Mouse (Mus musculus) urinary bladder, postnatal 14 days (tissue): ENCODE data around the gene Calcrl.
"Not testable (repeated sequence)": the region's sequence is repeated elsewhere in the genome, so short reads cannot be mapped to it uniquely, and the experiment has no call there.

Experiments used
- DNase-seq: peaks from one replicate; pipeline ENCODE4 v3.0.0; 2021; ENCODE audit warnings: low spot score

Calcrl gene

GRCm38 (mm10) chr2:84388537-84388936 lies 36.7 kb downstream of the Calcrl start:
- DNase-seq = not testable (repeated sequence)

- DNase-seq = no peak
These were observed 37.2 kb downstream of the Calcrl start for GRCm38 (mm10) chr2:84388023-84388416.

GRCm38 (mm10) chr2:84387394-84388022 lies 37.7 kb downstream of the Calcrl start:
- DNase-seq = no peak

- DNase-seq = no peak
These were observed 38.4 kb downstream of the Calcrl start for GRCm38 (mm10) chr2:84386563-84387393.

- DNase-seq = no peak
These were observed 40.1 kb downstream of the Calcrl start for GRCm38 (mm10) chr2:84384911-84385693.

GRCm38 (mm10) chr2:84383828-84384227 lies 41.4 kb downstream of the Calcrl start:
- no peak for DNase-seq

GRCm38 (mm10) chr2:84382556-84382955 lies 42.7 kb downstream of the Calcrl start:
- DNase-seq = no peak

GRCm38 (mm10) chr2:84381997-84382396 lies 43.2 kb downstream of the Calcrl start:
- DNase-seq = no peak

GRCm38 (mm10) chr2:84380816-84381215 lies 44.4 kb downstream of the Calcrl start:
- DNase-seq = peak; percentile 20

- no peak for DNase-seq
These were observed 46.5 kb downstream of the Calcrl start for GRCm38 (mm10) chr2:84378678-84379077.

- DNase-seq = no peak
These were observed 56.0 kb downstream of the Calcrl start for GRCm38 (mm10) chr2:84369256-84369655.

GRCm38 (mm10) chr2:84366742-84367141 lies 58.5 kb downstream of the Calcrl start:
- no peak for DNase-seq

- DNase-seq = no peak
These were observed 59.9 kb downstream of the Calcrl start for GRCm38 (mm10) chr2:84365266-84365665.

GRCm38 (mm10) chr2:84362779-84363719 lies 62.2 kb downstream of the Calcrl start:
- no peak for DNase-seq

- no peak for DNase-seq
These were observed 66.4 kb downstream of the Calcrl start for GRCm38 (mm10) chr2:84358690-84359343.

- no peak for DNase-seq
These were observed 69.9 kb downstream of the Calcrl start for GRCm38 (mm10) chr2:84355281-84355680.

- DNase-seq = no peak
These were observed 77.8 kb downstream of the Calcrl start for GRCm38 (mm10) chr2:84347376-84347775.

GRCm38 (mm10) chr2:84343756-84344155 lies 81.5 kb downstream of the Calcrl start:
- no peak for DNase-seq

- DNase-seq = no peak
These were observed 87.3 kb downstream of the Calcrl start for GRCm38 (mm10) chr2:84337774-84338450.

- DNase-seq = no peak
These were observed 88.9 kb downstream of the Calcrl start for GRCm38 (mm10) chr2:84336331-84336730.
